Mouse (Mus musculus) bone marrow, adult 2 months (tissue): Measurements from ENCODE around the gene Meiob.

Experiments
- CTCF ChIP-seq: fragments of 200-500 bp; IDR thresholded peaks from 2 replicates; pipeline ENCODE4 v1.5.1; 2011; ENCODE audit warnings: low read length, control low read depth; ENCODE audit not compliant: control insufficient read depth, insufficient read depth
- POLR2A ChIP-seq: fragments of 200-500 bp; IDR thresholded peaks from 2 replicates; pipeline ENCODE4 v1.6.1; 2011; ENCODE audit warnings: low read depth, mild to moderate bottlenecking, control low read depth, low read length, borderline replicate concordance; ENCODE audit not compliant: control insufficient read depth

- TF ChIP-seq CTCF (no peak), POLR2A (no peak)
Observed at GRCm38 (mm10) chr17:24848600-24849031, 44.5 kb downstream of the Meiob start.
